Mouse (Mus musculus) Patski (cell line): ENCODE measurements at regions not wholly inside any gene's neighbourhood (a gene's known extent, or its start where the extent isn't known, plus 50 kb on each side); places are given as distances from the start of the nearest gene placed in this dataset.
A peak's percentile ranks its signal among the peaks of the same experiment; 100 is the strongest.

Experiments
- ATAC-seq: fragments of 100-300 bp; one replicate; pipeline ENCODE4 v1.8.0; 2021
- CTCF ChIA-PET: fragments of 350-600 bp; sonication (Branson Sonifier 250); formaldehyde crosslinking; loops from one replicate; lab custom pipeline; 2022; ENCODE audit warnings: inconsistent platforms; lab: Charles Lee
- POLR2A ChIA-PET: fragments of 350-600 bp; sonication (Branson Sonifier 250); formaldehyde crosslinking; loops from one replicate; lab custom pipeline; 2022; ENCODE audit warnings: antibody characterized with exemption, inconsistent platforms; lab: Charles Lee
- DNase-seq: peaks from one replicate; pipeline ENCODE4 v3.0.0-alpha.2; 2011; ENCODE audit warnings: low read depth, low spot score
- H3K27me3 ChIP-seq: fragments of 371-371 bp; one replicate; pipeline ENCODE4 v1.5.1; 2021
- CTCF ChIP-seq: fragments of 100-300 bp; IDR thresholded peaks from one replicate; pipeline ENCODE4 v1.5.1; 2021
- in situ Hi-C: fragments of 300-500 bp; cut with MboI; formaldehyde crosslinking; loops from 3 replicates; pipeline ENCODE4 v1.11.1; 2018; ENCODE audit warnings: low pct_unique_long_range_greater_than_20kb, mixed read lengths

DNA sequence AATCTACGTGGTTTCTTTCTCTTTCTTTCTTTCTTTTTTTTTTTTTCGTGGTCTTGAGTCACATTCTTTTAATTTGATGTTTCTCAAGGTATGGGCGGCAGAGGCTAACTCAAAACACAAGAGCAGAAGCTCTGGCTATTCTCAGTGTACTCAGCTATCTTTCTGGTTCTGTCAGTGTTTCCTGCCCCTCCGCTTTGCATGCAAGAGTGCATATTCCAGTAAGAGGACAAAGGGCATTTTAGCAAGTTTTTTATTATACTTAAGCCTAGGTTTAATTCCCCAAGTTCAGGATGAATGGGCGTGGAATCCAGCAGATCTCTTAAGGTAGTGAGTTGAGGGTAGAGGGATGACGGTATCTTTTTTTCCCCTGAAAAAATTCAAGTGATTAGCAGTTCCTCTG, 81.1 kb upstream of the Fam241a start:
- peak; percentile 20 for DNase-seq
- ChIA-PET POLR2A (interaction anchor here (0.7 kb wide), 2 partner anchors 116 to 420 kb away, joined by 3 read pairs; no protein-coding TSS in a partner anchor), CTCF (interaction anchor here (1.0 to 1.6 kb wide), 2 partner anchors 14 to 360 kb away, joined by 3 to 4 read pairs; no protein-coding TSS in a partner anchor)

DNA sequence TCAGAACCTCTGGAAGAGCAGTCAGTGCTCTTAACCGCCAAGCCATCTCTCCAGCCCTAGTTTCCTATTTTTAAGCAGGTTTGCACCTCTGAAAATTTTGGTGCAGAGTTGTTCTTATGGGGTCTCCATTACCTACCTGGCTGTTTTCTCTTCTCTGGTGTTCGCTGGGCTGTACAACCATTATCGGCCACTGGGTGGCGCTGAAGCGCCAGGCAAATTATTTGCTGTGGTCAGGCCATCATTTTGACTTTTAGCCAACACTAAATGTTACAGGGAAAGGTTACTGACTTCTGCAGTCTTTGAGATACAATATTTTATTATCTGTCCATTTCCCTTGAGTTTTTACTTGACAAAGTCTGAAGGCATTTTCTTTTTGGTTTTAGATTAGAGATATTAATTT, 74.8 kb upstream of the Fam241a start:
- CTCF ChIA-PET: no interaction called here
- in situ Hi-C loops: loop anchor here (5.0 to 10.0 kb wide), 3 partner anchors 114 to 1234 kb away; no protein-coding TSS in a partner anchor

More for the DNA sequence above, 81.1 kb upstream of the Fam241a start:
- in situ Hi-C loops: loop anchor here (10.0 kb wide), 2 partner anchors 108 to 1228 kb away; no protein-coding TSS in a partner anchor
- H3K27me3 ChIP-seq: no peaks in the 10 kb centered on the region
- TF ChIP-seq CTCF: no peak
- peak; percentile 55 for ATAC-seq

DNA sequence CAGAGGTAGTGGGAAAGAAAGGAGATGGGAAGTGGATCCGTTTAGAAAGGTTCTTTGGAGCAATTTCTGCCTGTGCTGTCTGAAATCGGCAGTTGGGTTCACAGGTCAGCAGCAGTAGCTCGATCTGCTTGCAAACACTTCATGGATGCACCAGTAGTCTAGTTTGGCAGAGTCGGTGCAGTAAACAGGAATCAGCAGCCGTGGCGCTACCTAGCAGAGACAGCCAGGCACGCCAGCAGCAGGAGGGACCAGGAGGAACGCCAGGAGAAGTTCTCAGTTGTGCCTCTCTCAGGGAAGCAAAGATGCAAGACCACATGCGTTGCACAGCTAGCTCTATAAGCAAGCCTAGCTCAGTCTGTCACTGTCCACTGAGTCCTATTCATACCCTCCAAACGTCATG, 71.0 kb upstream of the Fam241a start:
- CTCF ChIA-PET: no interaction called here
- no peaks in the 10 kb centered on the region for H3K27me3 ChIP-seq
- POLR2A ChIA-PET: no interaction called here
- no peak for TF ChIP-seq CTCF
- ATAC-seq (no peak), DNase-seq (no peak)
- in situ Hi-C loops: no loop called here

More for the DNA sequence above, 74.8 kb upstream of the Fam241a start:
- POLR2A ChIA-PET: no interaction called here
- DNase-seq (peak; percentile 42), ATAC-seq (peak; percentile 50)
- no peaks in the 10 kb centered on the region for H3K27me3 ChIP-seq
- TF ChIP-seq CTCF: peak; percentile 99

DNA sequence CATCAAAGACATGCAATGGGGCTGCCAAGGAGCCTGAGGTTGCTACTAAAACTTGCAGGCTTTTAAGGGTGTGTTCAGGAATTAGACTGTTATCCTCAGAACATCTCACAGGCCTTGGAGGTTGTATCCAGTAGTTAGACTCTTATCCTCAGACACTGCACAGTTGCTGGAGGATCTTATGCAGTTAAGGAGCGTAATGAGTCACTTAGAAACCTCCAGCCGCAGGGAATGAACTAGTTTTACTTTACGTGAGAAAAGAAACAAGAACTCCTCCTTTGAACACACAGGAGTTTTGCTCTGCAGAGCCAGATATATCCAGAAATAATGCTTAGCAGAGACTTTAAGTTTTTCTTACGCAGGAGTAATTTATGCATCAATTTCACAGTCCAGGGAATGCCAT, 70.1 kb upstream of the Fam241a start:
- ChIA-PET CTCF (no interaction called here), POLR2A (no interaction called here)
- no peaks in the 10 kb centered on the region for H3K27me3 ChIP-seq
- no peak for DNase-seq
- TF ChIP-seq CTCF: no peak
- in situ Hi-C loops: no loop called here
- no peak for ATAC-seq

DNA sequence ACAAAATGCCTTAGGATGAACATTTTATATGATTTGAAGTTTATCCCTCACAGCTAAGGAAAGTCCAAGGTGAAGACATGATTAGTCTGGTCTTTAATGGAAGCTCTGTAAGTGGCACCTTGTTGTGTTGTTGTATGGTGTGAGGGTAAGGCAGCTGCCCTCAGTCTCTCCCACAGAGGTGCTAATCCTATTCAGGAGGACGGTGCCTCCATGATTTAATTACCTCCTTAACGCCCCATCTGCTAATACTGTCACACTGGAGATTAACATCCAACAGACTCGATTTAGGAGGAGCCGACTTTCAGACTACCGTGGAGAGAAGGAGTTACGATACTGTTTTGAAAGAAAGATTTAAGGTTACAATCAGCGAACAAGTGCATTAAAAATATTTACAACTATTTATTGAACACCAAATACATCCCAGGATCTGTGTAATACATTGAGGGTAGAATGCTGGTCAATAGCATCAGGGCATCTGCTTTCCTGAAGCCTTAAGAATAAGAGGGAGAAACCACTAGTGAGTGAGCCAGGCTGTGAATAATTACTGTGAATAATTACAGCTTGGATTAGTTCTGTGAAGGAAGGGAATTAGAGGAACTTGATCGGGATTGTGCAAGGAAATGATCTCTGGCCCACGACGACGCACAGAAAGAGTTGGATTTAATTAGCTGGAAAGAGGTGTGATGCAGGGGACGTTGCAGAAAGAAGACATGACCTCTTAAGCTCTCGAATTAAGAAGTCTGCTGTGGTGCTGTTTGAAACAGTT, 63.0 kb upstream of the Fam241a start:
- H3K27me3 ChIP-seq: no peaks in the 10 kb centered on the region
- DNase-seq (no peak), ATAC-seq (no peak)
- TF ChIP-seq CTCF: no peak
- in situ Hi-C loops: no loop called here
- POLR2A ChIA-PET: interaction anchor here (0.6 kb wide), 1 partner anchor 1212 kb away, joined by 3 read pairs; no protein-coding TSS in a partner anchor
- CTCF ChIA-PET: interaction anchor here (1.0 to 1.3 kb wide), 3 partner anchors 8 to 197 kb away, joined by 3 to 4 read pairs (median 3); no protein-coding TSS in a partner anchor

DNA sequence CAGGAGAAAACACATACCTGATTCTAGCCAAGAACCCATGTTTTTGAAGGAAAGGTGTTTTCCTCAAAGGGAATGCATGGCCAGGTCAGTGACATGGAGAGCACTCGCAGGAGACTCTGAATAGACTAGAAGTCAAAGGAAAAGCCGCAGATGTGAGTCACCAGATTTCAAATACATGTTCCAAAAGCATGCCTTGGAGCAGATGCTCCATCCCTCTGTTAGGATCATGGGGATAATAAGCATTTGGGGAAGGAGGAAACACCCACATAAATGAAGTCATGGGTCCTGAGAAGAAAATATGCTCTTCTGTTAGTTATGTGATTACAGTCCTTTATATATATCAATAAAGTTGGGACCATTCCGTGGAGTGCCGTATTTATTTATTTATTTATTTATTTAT, 58.7 kb upstream of the Fam241a start:
- in situ Hi-C loops: no loop called here
- H3K27me3 ChIP-seq: peaks cover 4% of the 10 kb centered on the region
- POLR2A ChIA-PET: no interaction called here
- CTCF ChIA-PET: no interaction called here
- DNase-seq: no peak
- TF ChIP-seq CTCF: no peak
- ATAC-seq: no peak

DNA sequence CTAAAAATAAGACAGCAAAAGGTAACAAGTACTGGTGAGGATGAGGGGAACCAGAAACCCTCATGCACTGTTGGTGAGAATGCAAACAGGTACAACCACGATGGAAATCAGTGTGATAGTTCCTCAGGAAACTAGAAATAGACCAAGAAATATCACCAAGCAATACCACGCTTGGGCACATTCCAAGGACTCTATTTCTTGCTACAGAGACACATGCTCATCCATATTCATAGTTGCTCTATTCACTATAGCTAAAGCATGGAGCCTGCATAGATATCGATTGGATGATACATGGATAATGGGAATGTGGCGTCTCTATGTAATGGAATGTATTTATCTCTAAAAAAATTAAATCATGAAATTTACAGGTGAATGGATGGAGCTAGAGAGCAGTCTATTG, 57.5 kb upstream of the Fam241a start:
- H3K27me3 ChIP-seq: peaks cover 4% of the 10 kb centered on the region
- in situ Hi-C loops: no loop called here
- ATAC-seq (no peak), DNase-seq (no peak)
- CTCF ChIA-PET: no interaction called here
- POLR2A ChIA-PET: interaction anchor here (0.9 kb wide), 1 partner anchor 116 kb away, joined by 3 read pairs; no protein-coding TSS in a partner anchor
- TF ChIP-seq CTCF: no peak

DNA sequence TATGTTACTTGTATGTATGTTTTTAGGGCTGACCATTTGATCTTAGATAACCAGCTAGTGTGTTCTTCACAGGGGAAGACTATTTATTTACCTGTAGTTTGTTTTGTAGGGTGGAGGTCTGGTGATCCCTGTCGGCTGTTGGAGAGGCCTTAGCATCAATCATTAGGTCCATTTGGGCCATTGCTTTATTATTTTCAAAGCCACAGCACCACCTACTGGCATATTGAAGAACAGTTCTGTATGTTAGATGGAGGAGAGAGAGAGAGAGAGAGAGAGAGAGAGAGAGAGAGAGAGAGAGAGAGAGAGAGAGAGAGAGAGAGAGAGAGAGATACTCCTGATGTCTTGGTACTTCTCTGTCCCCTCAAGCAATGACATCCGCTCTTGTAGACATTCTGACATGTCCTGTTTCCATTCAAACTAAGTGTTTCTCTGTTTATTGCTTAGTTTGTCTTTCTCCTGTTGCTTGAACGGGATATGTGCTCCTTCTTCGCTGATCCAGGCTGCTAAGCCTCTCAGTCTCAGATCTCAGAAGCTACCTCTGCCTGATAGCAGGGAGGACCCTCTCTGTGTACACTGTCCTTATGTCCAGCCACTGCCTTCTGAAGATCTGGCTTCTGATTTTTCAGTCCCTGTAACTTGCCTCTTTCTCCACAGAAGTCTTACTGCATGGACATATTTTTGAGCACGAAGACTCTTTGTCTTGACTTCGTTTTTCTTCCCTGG, 52.9 kb upstream of the Fam241a start:
- DNase-seq: peak; percentile 44
- POLR2A ChIA-PET: interaction anchor here (0.6 kb wide), 1 partner anchor 189 kb away, joined by 7 read pairs; no protein-coding TSS in a partner anchor
- H3K27me3 ChIP-seq: peaks cover 4% of the 10 kb centered on the region
- in situ Hi-C loops: loop anchor here (5.0 to 10.0 kb wide), 3 partner anchors 112 to 327 kb away; partner anchors contain the start of genes Alpk1, Ap1ar and Tifa
- CTCF ChIA-PET: interaction anchor here (0.7 to 8.5 kb wide), 17 partner anchors 10 to 350 kb away, joined by 3 to 67 read pairs (median 4); no protein-coding TSS in a partner anchor
- ATAC-seq: peak; percentile 51
- peak; percentile 79 for TF ChIP-seq CTCF

DNA sequence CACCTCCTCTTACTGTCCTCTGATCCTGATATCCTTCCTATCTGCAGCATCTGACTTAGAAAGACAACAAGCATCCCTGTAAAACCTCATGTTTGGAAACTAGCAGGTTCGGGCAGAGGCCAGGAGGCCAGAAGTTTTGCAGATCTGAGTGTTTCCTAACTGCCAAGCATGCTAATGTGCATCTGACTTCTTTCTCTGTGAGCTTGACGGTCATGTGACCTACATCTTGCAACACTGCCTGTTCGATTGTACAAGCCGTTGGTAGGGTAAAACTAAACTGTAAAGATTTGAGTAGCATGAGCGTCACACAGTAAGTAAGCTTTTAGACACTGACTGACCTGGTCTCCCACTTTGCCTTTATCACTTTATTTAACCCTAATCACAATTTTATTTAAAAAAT, 52.2 kb upstream of the Fam241a start:
- ATAC-seq: no peak
- DNase-seq: no peak
- TF ChIP-seq CTCF: no peak
- in situ Hi-C loops: loop anchor here (5.0 to 10.0 kb wide), 3 partner anchors 111 to 326 kb away; partner anchors contain the start of genes Alpk1, Ap1ar and Tifa
- CTCF ChIA-PET: interaction anchor here (0.7 to 8.5 kb wide), 20 partner anchors 9 to 349 kb away, joined by 3 to 67 read pairs (median 4); no protein-coding TSS in a partner anchor
- peaks cover 3% of the 10 kb centered on the region for H3K27me3 ChIP-seq
- POLR2A ChIA-PET: interaction anchor here (0.6 to 1.3 kb wide), 4 partner anchors 91 to 189 kb away, joined by 3 to 7 read pairs (median 3); no protein-coding TSS in a partner anchor
